Mouse (Mus musculus) G1E (cell line): ENCODE results near the gene Scarf1. TPM values are rescaled to one million over a fixed set of nuclear protein-coding genes. Genes with fewer than 3 reads are reported as not detected.

Source experiments
- ATAC-seq: 2 replicates; pipeline ENCODE4 v1.8.0; 2016; ENCODE audit warnings: mild to moderate bottlenecking; ENCODE audit not compliant: insufficient number of reproducible peaks, poor library complexity, low FRiP score, severe bottlenecking; ENCODE audit errors: extremely low read depth
- DNase-seq: peaks from one replicate; pipeline ENCODE4 v3.0.0; 2012; ENCODE audit warnings: low spot score
- H3K27me3 ChIP-seq: 2 replicates; pipeline ENCODE4 v1.6.1; 2012; ENCODE audit warnings: mild to moderate bottlenecking, low read length, inconsistent platforms; ENCODE audit not compliant: insufficient read depth
- H3K36me3 ChIP-seq: replicated peaks from 2 replicates; pipeline ENCODE3; 2012; ENCODE audit warnings: mild to moderate bottlenecking, inconsistent platforms
- H3K4me1 ChIP-seq: 2 replicates; pipeline ENCODE4 v1.6.1; 2012; ENCODE audit warnings: low read depth, low read length, inconsistent platforms, mixed read lengths; ENCODE audit not compliant: insufficient read depth
- H3K4me3 ChIP-seq: 2 replicates; pipeline ENCODE4 v1.5.1; 2012; ENCODE audit warnings: low read depth, mild to moderate bottlenecking, inconsistent platforms, low read length, moderate library complexity, mixed read lengths
- H3K9me3 ChIP-seq: replicated peaks from 2 replicates; pipeline ENCODE4 v1.6.1; 2012; ENCODE audit warnings: inconsistent platforms
- CTCF ChIP-seq: IDR thresholded peaks from 2 replicates; pipeline ENCODE4 v1.5.1; 2012; ENCODE audit warnings: low read depth, low read length, inconsistent platforms, mixed read lengths
- GATA1 ChIP-seq: IDR thresholded peaks from 2 replicates; pipeline ENCODE4 v1.6.1; 2012; ENCODE audit warnings: borderline replicate concordance, low read length, inconsistent platforms, mixed read lengths
- GATA2 ChIP-seq: IDR thresholded peaks from 2 replicates; pipeline ENCODE4 v1.6.1; 2012; ENCODE audit warnings: low read depth, low read length, inconsistent platforms, borderline replicate concordance
- POLR2AphosphoS5 ChIP-seq: IDR thresholded peaks from 2 replicates; pipeline ENCODE4 v1.6.1; 2012; ENCODE audit warnings: low read depth, low read length, inconsistent platforms; ENCODE audit not compliant: insufficient replicate concordance
- TAL1 ChIP-seq: conservative IDR thresholded peaks from 2 replicates; pipeline ENCODE4 v1.6.1; 2012; ENCODE audit warnings: low read depth, low read length, inconsistent platforms, mixed read lengths
- polyA plus RNA-seq: library from polyadenylated mRNA; stranded (reverse); fragments of >175 nt; gene quantifications from 2 replicates; pipeline ENCODE4 v1.2.3, GENCODE M21; 2012
- total RNA-seq, 2 experiments: library from RNA; stranded (forward) in 1 of 2; stranded (reverse) in 1 of 2; fragments of 200-1000 nt in 1 of 2; fragments of >200 nt in 1 of 2; fragmentation: Nextera tagmentation in 1 of 2; gene quantifications; 2 replicates each; pipeline ENCODE4 v1.2.3; 2014 to 2017

Gene Scarf1
- total and polyA plus RNA-seq, 3 experiments = 0.03 to 0.11 TPM; not detected in 1

GRCm38 (mm10) chr11:75535106-75535795, 21.9 kb downstream of the Scarf1 start:
- ATAC-seq (no peak), DNase-seq (no peak)
- no peak overlapping the region; the same call in 1 of the 2 replicates for H3K4me3 ChIP-seq
- peaks cover 39% of the 10 kb centered on the region for H3K36me3 ChIP-seq
- no peak for TF ChIP-seq TAL1
- TF ChIP-seq GATA2 = no peak
- TF ChIP-seq GATA1 = no peak
- TF ChIP-seq CTCF = no peak
- no peak for TF ChIP-seq POLR2AphosphoS5
- H3K4me1 ChIP-seq = peaks cover 72% of the 10 kb centered on the region
- H3K9me3 ChIP-seq = no peaks in the 10 kb centered on the region
- H3K27me3 ChIP-seq = no peaks in the 10 kb centered on the region

GRCm38 (mm10) chr11:75536255-75537024, 23.1 kb downstream of the Scarf1 start:
- Histone ChIP-seq H3K4me3 (no peak overlapping the region), H3K9me3 (no peaks in the 10 kb centered on the region), H3K27me3 (no peaks in the 10 kb centered on the region), H3K4me1 (peaks cover 73% of the 10 kb centered on the region), H3K36me3 (peaks cover 51% of the 10 kb centered on the region)
- ATAC-seq (no peak), DNase-seq (no peak)
- TF ChIP-seq GATA1 (no peak), TAL1 (no peak), GATA2 (no peak), POLR2AphosphoS5 (no peak), CTCF (no peak)

- TF ChIP-seq POLR2AphosphoS5 = no peak
- TF ChIP-seq GATA1 = no peak
- TF ChIP-seq GATA2 = no peak
- TF ChIP-seq CTCF = no peak
- no peak for TF ChIP-seq TAL1
- DNase-seq = no peak
- no peak for ATAC-seq
- H3K4me1 ChIP-seq = peaks cover 70% of the 10 kb centered on the region
- peaks cover 56% of the 10 kb centered on the region for H3K36me3 ChIP-seq
- no peaks in the 10 kb centered on the region for H3K27me3 ChIP-seq
- H3K4me3 ChIP-seq = no peak overlapping the region
- H3K9me3 ChIP-seq = no peaks in the 10 kb centered on the region
Measured at GRCm38 (mm10) chr11:75537025-75537414, 23.7 kb downstream of the Scarf1 start.

GRCm38 (mm10) chr11:75537491-75538183, 24.3 kb downstream of the Scarf1 start:
- Histone ChIP-seq H3K9me3 (no peaks in the 10 kb centered on the region), H3K4me1 (peaks cover 64% of the 10 kb centered on the region), H3K27me3 (no peaks in the 10 kb centered on the region), H3K36me3 (peaks cover 62% of the 10 kb centered on the region), H3K4me3 (no peak overlapping the region)
- TF ChIP-seq TAL1 = no peak
- no peak for TF ChIP-seq CTCF
- TF ChIP-seq GATA1 = no peak
- TF ChIP-seq GATA2 = no peak
- TF ChIP-seq POLR2AphosphoS5 = no peak
- ATAC-seq = no peak
- no peak for DNase-seq

GRCm38 (mm10) chr11:75538184-75538969, 25.0 kb downstream of the Scarf1 start:
- H3K36me3 ChIP-seq = peaks cover 68% of the 10 kb centered on the region
- ATAC-seq (no peak), DNase-seq (no peak)
- no peak for TF ChIP-seq GATA1
- H3K27me3 ChIP-seq = no peaks in the 10 kb centered on the region
- H3K4me1 ChIP-seq = peaks cover 56% of the 10 kb centered on the region
- H3K4me3 ChIP-seq = no peak overlapping the region
- no peaks in the 10 kb centered on the region for H3K9me3 ChIP-seq

GRCm38 (mm10) chr11:75538970-75539299, 25.6 kb downstream of the Scarf1 start:
- Histone ChIP-seq H3K36me3 (peaks cover 70% of the 10 kb centered on the region), H3K27me3 (no peaks in the 10 kb centered on the region), H3K4me1 (peaks cover 51% of the 10 kb centered on the region), H3K4me3 (no peak overlapping the region), H3K9me3 (no peaks in the 10 kb centered on the region)
- TF ChIP-seq GATA1 = no peak
- ATAC-seq (no peak), DNase-seq (no peak)
